10 mouse cellular contexts compared by ENCODE assay signal in genomic region chr5:144978533-144979107, GRCm38 (mm10). TPM values are rescaled to one million over a fixed set of nuclear protein-coding genes. Genes with fewer than 3 reads are reported as not detected.
DNase-seq lines count a peak whose midpoint lies in the region; ATAC-seq and TF ChIP-seq lines count a peak whose summit lies in the region.
"Had no signal": no experiment of that assay in that cellular context is flagged by ENCODE, and none has a peak within 500 bp of the region (broad histone marks: within the 10 kb centered on the region; RNA-seq: fewer than 3 reads in every experiment).

No protein-coding gene starts in this region.

- 57% methylated on average over 10 of the region's 10 CpGs for WGBS in hindbrain, postnatal 0 days

- TF ChIP-seq CTCF in hindbrain, postnatal 0 days (IDR thresholded peaks at IDR 0.05; ENCODE audit: low read depth), result no peak
- TF ChIP-seq CTCF in left cerebral cortex, adult 2 months (IDR thresholded peaks at IDR 0.05), result no peak

- no peaks in the 10 kb centered on the region for H3K27me3 ChIP-seq in hindbrain, postnatal 0 days (ENCODE audit: insufficient read depth, low read length)
- H3K27me3 ChIP-seq: midbrain, embryonic 13.5 days had no signal

- peaks cover 2% of the 10 kb centered on the region; the same call in 1 of the 2 replicates for H3K9me3 ChIP-seq in hindbrain, postnatal 0 days (ENCODE audit: low read length)

- intact Hi-C loops in left cerebral cortex, adult 2 months (cut with DNase I), result no loop called here

- no peak for ATAC-seq in hindbrain, postnatal 0 days
- ATAC-seq: midbrain, embryonic 13.5 days had no signal

- H3K4me2 ChIP-seq in hindbrain, postnatal 0 days (ENCODE audit: low read depth, low read length), result no peak overlapping the region
- H3K4me2 ChIP-seq: midbrain, embryonic 13.5 days had no signal

- no peak overlapping the region for H3K27ac ChIP-seq in hindbrain, postnatal 0 days
- H3K27ac ChIP-seq in left cerebral cortex, adult 2 months, result no peak overlapping the region
- H3K27ac ChIP-seq: midbrain, embryonic 13.5 days had no signal

- H3K9ac ChIP-seq in hindbrain, postnatal 0 days (replicated peaks; ENCODE audit: low read length), result no peak overlapping the region
- H3K9ac ChIP-seq: midbrain, embryonic 13.5 days had no signal

- H3K4me3 ChIP-seq in hindbrain, postnatal 0 days (ENCODE audit: low read length), result no peak overlapping the region
- no peak overlapping the region for H3K4me3 ChIP-seq in left cerebral cortex, adult 2 months
- H3K4me3 ChIP-seq: midbrain, embryonic 13.5 days had no signal

- peak; percentile 47 to 50 for DNase-seq in adrenal gland, adult 18-20 months (ENCODE audit: low spot score in 2 of 2)
- DNase-seq in heart, adult 8-10 months (ENCODE audit: low spot score), result peak; percentile 34
- DNase-seq in kidney, adult 8-10 months, result peak; percentile 36 to 40
- DNase-seq in lung, postnatal 36 days, result peak; percentile 90
- DNase-seq in testis, postnatal 14 days (ENCODE audit: low spot score), result no peak
- DNase-seq in hindbrain, postnatal 0 days (ENCODE audit: low spot score), result no peak
- DNase-seq in thymus, postnatal 0 days (ENCODE audit: low spot score), result no peak
- no peak for DNase-seq in left cerebral cortex, adult 2 months (ENCODE audit: extremely low spot score in 1 of 2, low spot score in 2 of 2)

- no peaks in the 10 kb centered on the region for H3K36me3 ChIP-seq in hindbrain, postnatal 0 days (ENCODE audit: insufficient read depth, low read length)
- H3K36me3 ChIP-seq: midbrain, embryonic 13.5 days had no signal

- no peaks in the 10 kb centered on the region for H3K4me1 ChIP-seq in hindbrain, postnatal 0 days (ENCODE audit: insufficient read depth, low read length)
- H3K4me1 ChIP-seq: midbrain, embryonic 13.5 days had no signal

RNA-seq across cellular contexts. Expression of gene Smurf1, which starts 13.0 kb away (rescaled TPM):
- 10 to 100 TPM; 18.3 to 18.4 TPM for total RNA-seq in adrenal gland, adult 18-20 months (2021)
- total RNA-seq in heart, adult 8-10 months (2022), result 10 to 100 TPM; 29.5 to 34.9 (median 30.3) TPM
- total RNA-seq in hindbrain, postnatal 0 days (2014; rRNA removed), result 57.9 and 58.1 TPM in 2 replicates
- polyA plus RNA-seq in hindbrain, postnatal 0 days (2015; fragmentation: Nextera tagmentation; extraction: Ambion mirVana), result 19.5 and 22.6 TPM in 2 replicates
- polyA plus RNA-seq in thymus, postnatal 0 days (2015; fragmentation: Nextera tagmentation; extraction: Ambion mirVana), result 7.7 and 10.0 TPM in 2 replicates
- total RNA-seq in left cerebral cortex, adult 2 months (2021), result 10 to 100 TPM; 35.2 to 40.7 TPM

RNA-seq across cellular contexts. Expression of gene Gm4871, which starts 53.9 kb away (rescaled TPM):
- total RNA-seq in adrenal gland, adult 18-20 months (2021), result not detected
- not detected for total RNA-seq in heart, adult 8-10 months (2022)
- total RNA-seq in hindbrain, postnatal 0 days (2014; rRNA removed), result not detected in 2 replicates
- polyA plus RNA-seq in hindbrain, postnatal 0 days (2015; fragmentation: Nextera tagmentation; extraction: Ambion mirVana), result not detected in 2 replicates
- not detected in 2 replicates for polyA plus RNA-seq in thymus, postnatal 0 days (2015; fragmentation: Nextera tagmentation; extraction: Ambion mirVana)
- not detected for total RNA-seq in left cerebral cortex, adult 2 months (2021)
- total RNA-seq: left cerebral cortex, postnatal 10 days had no signal
- polyA plus RNA-seq: midbrain, embryonic 13.5 days had no signal

Comparison
In these comparisons a context has a peak if more than half of its experiments do, and no peak if none do; other contexts are left out.
1. DNase-seq: peak in adrenal gland, adult 18-20 months (2 of 2), heart, adult 8-10 months (single experiment), kidney, adult 8-10 months (2 of 2) and lung, postnatal 36 days (single experiment); none in testis, postnatal 14 days (single experiment), hindbrain, postnatal 0 days (single experiment), thymus, postnatal 0 days (single experiment) and left cerebral cortex, adult 2 months (0 of 2).